Mouse (Mus musculus) forebrain, embryonic 16.5 days (tissue): ENCODE measurements at regions not wholly inside any gene's neighbourhood (a gene's known extent, or its start where the extent isn't known, plus 50 kb on each side); places are given as distances from the start of the nearest gene placed in this dataset.
A peak's percentile ranks its signal among the peaks of the same experiment; 100 is the strongest.

Source experiments
- ATAC-seq: fragments of 200-750 bp; cut with Nextera tagmentation; 2 replicates; pipeline ENCODE4 v1.8.0; 2017; ENCODE audit warnings: mild to moderate bottlenecking, moderate library complexity
- H3K27ac ChIP-seq: fragments of 300-500 bp; sonication (generic); 2 replicates; pipeline ENCODE4 v1.5.1; 2014; ENCODE audit warnings: low read length, control low read depth
- H3K27me3 ChIP-seq: fragments of 300-500 bp; sonication (generic); replicated peaks from 2 replicates; pipeline ENCODE4 v1.6.1; 2014; ENCODE audit warnings: low read length; ENCODE audit not compliant: control insufficient read depth, insufficient read depth
- H3K36me3 ChIP-seq: fragments of 300-500 bp; sonication (generic); 2 replicates; pipeline ENCODE4 v1.6.1; 2014; ENCODE audit not compliant: control insufficient read depth, insufficient read depth
- H3K4me1 ChIP-seq: fragments of 300-500 bp; sonication (generic); replicated peaks from 2 replicates; pipeline ENCODE4 v1.6.1; 2014; ENCODE audit warnings: low read length; ENCODE audit not compliant: control insufficient read depth, insufficient read depth
- H3K4me2 ChIP-seq: fragments of 300-500 bp; sonication (generic); 2 replicates; pipeline ENCODE4 v1.6.1; 2014; ENCODE audit warnings: mild to moderate bottlenecking, low read length, control low read depth
- H3K4me3 ChIP-seq: fragments of 300-500 bp; sonication (generic); replicated peaks from 2 replicates; pipeline ENCODE4 v1.5.1; 2014; ENCODE audit warnings: mild to moderate bottlenecking, low read length, control low read depth
- H3K9ac ChIP-seq: fragments of 300-500 bp; sonication (generic); replicated peaks from 2 replicates; pipeline ENCODE4 v1.6.1; 2014; ENCODE audit warnings: low read depth, low read length, control low read depth
- H3K9me3 ChIP-seq: fragments of 300-500 bp; sonication (generic); 2 replicates; pipeline ENCODE4 v1.6.1; 2016; ENCODE audit warnings: low read length; ENCODE audit not compliant: control insufficient read depth
- WGBS: fragments of 180-500 bp; shearing (Covaris S2); extraction: QIAGEN DNeasy Blood & Tissue Kit; methylation state at CpG from one replicate; pipeline ENCODE4 v1.1.7; 2014; 5-methylcytosine and 5-hydroxymethylcytosine counted together

- whole genome bisulfite sequencing: 76% methylated on average over 1 of the region's 1 CpGs
- no peak overlapping the region for H3K4me2 ChIP-seq
- H3K4me1 ChIP-seq: no peaks in the 10 kb centered on the region
- H3K27ac ChIP-seq: no peak overlapping the region
- H3K9ac ChIP-seq: no peak overlapping the region
- no peaks in the 10 kb centered on the region for H3K27me3 ChIP-seq
- no peak for ATAC-seq
- H3K36me3 ChIP-seq: no peaks in the 10 kb centered on the region
- H3K9me3 ChIP-seq: no peaks in the 10 kb centered on the region
- H3K4me3 ChIP-seq: no peak overlapping the region
These were observed 565.3 kb upstream of the Lmcd1 start for GRCm38 (mm10) chr6:111708277-111708676.

- no peak overlapping the region for H3K4me3 ChIP-seq
These were observed 547.6 kb upstream of the Lmcd1 start for GRCm38 (mm10) chr6:111725969-111726368.

GRCm38 (mm10) chr6:111730381-111730780 lies 543.2 kb upstream of the Lmcd1 start:
- no peak overlapping the region for H3K9ac ChIP-seq
- peak; percentile 46 for ATAC-seq
- H3K9me3 ChIP-seq: no peaks in the 10 kb centered on the region
- H3K4me1 ChIP-seq: 0 out of 2 replicates have a peak, but pooled peaks cover 4% of the 10 kb centered on the region
- H3K4me2 ChIP-seq: no peak overlapping the region
- no peaks in the 10 kb centered on the region for H3K27me3 ChIP-seq
- H3K4me3 ChIP-seq: no peak overlapping the region
- no peak overlapping the region for H3K27ac ChIP-seq
- no peaks in the 10 kb centered on the region for H3K36me3 ChIP-seq

More at GRCm38 (mm10) chr6:111725969-111726368, 547.6 kb upstream of the Lmcd1 start:
- no peak for ATAC-seq
- H3K9me3 ChIP-seq: no peaks in the 10 kb centered on the region
- 0 out of 2 replicates have a peak, but pooled peaks cover 2% of the 10 kb centered on the region for H3K4me1 ChIP-seq
- no peak overlapping the region for H3K9ac ChIP-seq
- H3K36me3 ChIP-seq: no peaks in the 10 kb centered on the region
- H3K27ac ChIP-seq: no peak overlapping the region
- no peak overlapping the region for H3K4me2 ChIP-seq
- H3K27me3 ChIP-seq: no peaks in the 10 kb centered on the region

- Histone ChIP-seq H3K27ac (no peak overlapping the region), H3K4me2 (no peak overlapping the region), H3K4me3 (no peak overlapping the region), H3K27me3 (no peaks in the 10 kb centered on the region), H3K36me3 (no peaks in the 10 kb centered on the region), H3K9me3 (no peaks in the 10 kb centered on the region), H3K9ac (no peak overlapping the region), H3K4me1 (0 out of 2 replicates have a peak, but pooled peaks cover 4% of the 10 kb centered on the region)
- 72% methylated on average over 3 of the region's 3 CpGs for WGBS
- ATAC-seq: peak; percentile 90
These were observed 539.6 kb upstream of the Lmcd1 start for GRCm38 (mm10) chr6:111733926-111734325.

- 70% methylated on average over 1 of the region's 1 CpGs for WGBS
- Histone ChIP-seq H3K27ac (no peak overlapping the region), H3K4me2 (no peak overlapping the region), H3K4me3 (no peak overlapping the region), H3K4me1 (no peaks in the 10 kb centered on the region), H3K27me3 (no peaks in the 10 kb centered on the region), H3K36me3 (no peaks in the 10 kb centered on the region), H3K9me3 (no peaks in the 10 kb centered on the region), H3K9ac (no peak overlapping the region)
- peak; percentile 85 for ATAC-seq
These were observed 534.6 kb upstream of the Lmcd1 start for GRCm38 (mm10) chr6:111738983-111739382.

GRCm38 (mm10) chr6:111781710-111782481 lies 491.7 kb upstream of the Lmcd1 start:
- WGBS: 82% methylated on average over 5 of the region's 5 CpGs
- Histone ChIP-seq H3K27ac (no peak overlapping the region), H3K36me3 (no peaks in the 10 kb centered on the region), H3K4me2 (no peak overlapping the region), H3K9me3 (no peaks in the 10 kb centered on the region), H3K9ac (no peak overlapping the region), H3K4me3 (no peak overlapping the region), H3K27me3 (no peaks in the 10 kb centered on the region), H3K4me1 (no peaks in the 10 kb centered on the region)
- ATAC-seq: no peak

GRCm38 (mm10) chr6:111808611-111809010 lies 464.9 kb upstream of the Lmcd1 start:
- no peak for ATAC-seq
- H3K4me1 ChIP-seq: no peaks in the 10 kb centered on the region
- no peak overlapping the region for H3K4me3 ChIP-seq
- no peaks in the 10 kb centered on the region for H3K27me3 ChIP-seq
- no peak overlapping the region for H3K9ac ChIP-seq
- no peaks in the 10 kb centered on the region for H3K36me3 ChIP-seq
- H3K9me3 ChIP-seq: no peaks in the 10 kb centered on the region
- H3K4me2 ChIP-seq: no peak overlapping the region
- no peak overlapping the region for H3K27ac ChIP-seq

GRCm38 (mm10) chr6:111813982-111814603 lies 459.5 kb upstream of the Lmcd1 start:
- no peak for ATAC-seq
- Histone ChIP-seq H3K27ac (no peak overlapping the region), H3K4me1 (no peaks in the 10 kb centered on the region), H3K4me2 (no peak overlapping the region), H3K9ac (no peak overlapping the region), H3K9me3 (no peaks in the 10 kb centered on the region), H3K27me3 (no peaks in the 10 kb centered on the region), H3K4me3 (no peak overlapping the region), H3K36me3 (no peaks in the 10 kb centered on the region)
- WGBS: 78% methylated on average over 7 of the region's 7 CpGs

- Histone ChIP-seq H3K9ac (no peak overlapping the region), H3K36me3 (no peaks in the 10 kb centered on the region), H3K27me3 (no peaks in the 10 kb centered on the region), H3K9me3 (no peaks in the 10 kb centered on the region), H3K4me1 (no peaks in the 10 kb centered on the region), H3K27ac (no peak overlapping the region), H3K4me2 (no peak overlapping the region), H3K4me3 (no peak overlapping the region)
- ATAC-seq: no peak
These were observed 458.4 kb upstream of the Lmcd1 start for GRCm38 (mm10) chr6:111815150-111815549.
